Mouse (Mus musculus): Measurements from ENCODE around the gene Fkbp10.

The Fkbp10 gene

DNA sequence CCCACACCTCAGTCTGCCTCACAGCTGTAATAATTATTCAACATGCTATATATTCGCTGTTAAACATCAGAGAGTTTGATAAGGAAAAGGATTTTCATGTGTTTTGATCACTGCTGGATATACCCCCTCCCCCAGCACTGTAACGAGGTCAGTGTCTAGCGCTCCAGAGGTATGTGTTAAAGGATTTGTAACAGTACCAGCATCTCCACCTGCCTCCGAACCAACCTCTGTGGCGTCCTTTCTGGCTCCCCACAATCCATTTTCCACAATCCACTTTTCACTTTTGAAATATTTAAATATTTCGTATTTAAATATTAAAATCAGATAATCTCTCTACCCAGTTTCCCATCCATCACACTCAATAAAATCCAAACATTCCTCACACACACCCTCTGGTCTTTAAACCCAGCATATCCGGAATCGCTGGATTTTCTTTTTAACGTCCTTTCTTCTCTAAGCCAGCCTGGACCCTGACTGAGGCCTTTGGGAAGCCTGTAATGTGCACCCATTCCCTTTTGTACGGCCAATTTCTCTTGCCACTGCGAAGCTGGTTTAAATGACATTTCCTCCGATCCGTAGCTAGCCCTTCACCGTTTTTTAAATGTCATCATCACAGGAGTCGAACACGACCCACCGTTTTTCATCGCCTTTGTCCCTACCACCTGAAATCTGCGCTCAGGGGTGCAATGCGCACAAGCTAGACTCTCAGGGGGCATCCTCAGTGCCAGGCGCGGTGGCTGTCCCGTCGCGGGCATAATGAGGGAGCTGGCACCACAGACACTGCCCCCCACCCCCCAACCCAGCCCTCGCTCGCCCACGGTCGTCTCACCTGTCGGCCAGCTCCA, 56.1 kb downstream of the Fkbp10 start:
- DNase-seq (ENCODE audit: low read depth in 1 of 2, low spot score in 2 of 2) = no peak

DNA sequence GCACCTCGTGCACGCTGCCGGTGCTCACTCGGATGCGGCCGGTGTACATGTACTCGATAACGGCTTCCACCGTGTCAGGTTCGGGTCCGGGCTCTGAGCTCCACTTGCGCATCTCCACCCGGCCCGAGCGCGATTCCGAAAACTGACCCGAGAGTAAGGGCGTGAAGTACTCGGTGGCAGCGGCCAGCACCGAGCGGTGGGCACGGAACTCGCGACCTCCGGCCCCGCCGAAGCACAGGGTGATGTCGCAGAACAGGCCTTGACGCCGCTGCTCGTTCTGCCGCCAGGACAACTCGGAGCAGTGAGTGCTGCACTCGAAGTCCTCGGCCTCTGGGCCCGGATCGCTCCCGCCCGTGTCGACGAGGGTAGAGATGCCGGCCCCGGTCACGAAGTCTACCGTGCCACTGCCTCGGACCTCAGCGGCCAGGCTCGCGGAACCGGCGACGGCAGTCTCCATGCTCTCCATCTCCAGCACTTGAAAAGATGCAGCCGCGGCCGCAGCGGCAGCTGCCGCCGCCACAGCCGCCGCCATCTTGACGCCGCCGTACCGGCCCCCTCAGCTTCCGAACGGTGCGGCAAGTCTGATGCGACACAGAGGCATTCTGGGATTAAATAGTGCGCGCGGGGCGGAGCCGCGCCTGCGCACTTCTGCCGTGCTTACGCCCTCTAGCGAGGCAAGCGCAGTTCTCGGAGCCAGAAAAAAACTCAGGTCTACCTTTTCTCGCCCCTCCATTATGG, 56.9 kb downstream of the Fkbp10 start, which contains the start of gene Klhl11:
Gene Klhl11 (minus strand): TSS at position 545 of the 738 bp plus-strand sequence.
- peak; percentile 77 to 86 for DNase-seq (ENCODE audit: low read depth in 1 of 2, low spot score in 2 of 2)

DNA sequence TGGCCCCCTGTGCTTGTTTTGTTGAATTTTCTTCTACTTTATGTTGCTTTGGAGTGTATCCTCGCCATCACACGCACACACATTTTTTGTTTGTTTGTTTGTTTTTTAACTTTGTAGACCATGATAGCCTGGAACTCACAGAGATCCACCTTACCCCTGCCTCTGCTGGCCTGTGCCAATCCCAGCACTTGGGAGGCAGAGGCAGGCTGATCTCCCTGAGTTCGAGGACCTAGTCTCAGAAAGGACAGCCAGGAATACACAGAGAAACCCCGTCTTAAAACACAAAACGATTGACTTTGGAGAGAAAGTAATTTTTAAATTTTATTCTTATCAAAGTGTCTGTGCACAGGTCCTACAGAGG, 57.4 kb downstream of the Fkbp10 start:
- no peak for DNase-seq (ENCODE audit: low read depth in 1 of 2, low spot score in 2 of 2)
